Mouse (Mus musculus): ENCODE data around the gene Pknox2.
A peak's percentile ranks its signal among the peaks of the same experiment; 100 is the strongest.

GRCm38 (mm10) chr9:36933813-36934493 is 213.3 kb downstream of the Pknox2 start:
- TF ChIP-seq CTCF (IDR thresholded peaks at IDR 0.05; ENCODE audit: insufficient read depth, low read length), result peak; percentile 19; the same call in 1 of the 2 replicates
- TF ChIP-seq POLR2A (IDR thresholded peaks at IDR 0.05; ENCODE audit: borderline replicate concordance, extremely low read depth, low read depth, low read length), result no peak

Measured in lung, adult 2 months (tissue).